Mouse (Mus musculus) midbrain, embryonic 14.5 days (tissue): ENCODE data around the gene Mrpl47. TPM values are rescaled to one million over a fixed set of nuclear protein-coding genes. Genes with fewer than 3 reads are reported as not detected.

ENCODE experiments used
- ATAC-seq: fragments of 200-750 bp; cut with Nextera tagmentation; 2 replicates; pipeline ENCODE4 v1.8.0; 2017; ENCODE audit warnings: moderate number of reproducible peaks, moderate library complexity; ENCODE audit not compliant: low FRiP score, low TSS enrichment
- DNase-seq: peaks from one replicate; pipeline ENCODE4 v3.0.0-alpha.2; 2015
- H3K27ac ChIP-seq: fragments of 300-500 bp; sonication (generic); replicated peaks from 2 replicates; pipeline ENCODE4 v1.5.1; 2014; ENCODE audit warnings: mild to moderate bottlenecking, low read depth, low read length, moderate library complexity
- H3K27me3 ChIP-seq: fragments of 300-500 bp; sonication (generic); 2 replicates; pipeline ENCODE4 v1.6.1; 2014; ENCODE audit warnings: low read length, control low read depth, mixed read lengths; ENCODE audit not compliant: control insufficient read depth, insufficient read depth
- H3K36me3 ChIP-seq: fragments of 300-500 bp; sonication (generic); 2 replicates; pipeline ENCODE4 v1.6.1; 2014; ENCODE audit warnings: low read length, control low read depth; ENCODE audit not compliant: control insufficient read depth, insufficient read depth
- H3K4me1 ChIP-seq: fragments of 300-500 bp; sonication (generic); 2 replicates; pipeline ENCODE4 v1.6.1; 2014; ENCODE audit warnings: mild to moderate bottlenecking, antibody characterized with exemption, low read length, control low read depth; ENCODE audit not compliant: control insufficient read depth, insufficient read depth
- H3K4me2 ChIP-seq: fragments of 300-500 bp; sonication (generic); 2 replicates; pipeline ENCODE4 v1.6.1; 2014; ENCODE audit warnings: mild to moderate bottlenecking, low read length, moderate library complexity
- H3K4me3 ChIP-seq: fragments of 300-500 bp; sonication (generic); replicated peaks from 2 replicates; pipeline ENCODE4 v1.5.1; 2014; ENCODE audit warnings: low read depth, low read length
- H3K9ac ChIP-seq: fragments of 300-500 bp; sonication (generic); replicated peaks from 2 replicates; pipeline ENCODE4 v1.6.1; 2014; ENCODE audit warnings: mild to moderate bottlenecking, low read length, moderate library complexity
- H3K9me3 ChIP-seq: fragments of 300-500 bp; sonication (generic); 2 replicates; pipeline ENCODE4 v1.6.1; 2016; ENCODE audit warnings: low read length, control low read depth, mixed read lengths; ENCODE audit not compliant: control insufficient read depth
- WGBS: fragments of 180-500 bp; shearing (Covaris S2); extraction: QIAGEN DNeasy Blood & Tissue Kit; methylation state at CpG from one replicate; pipeline ENCODE4 v1.1.7; 2014; 5-methylcytosine and 5-hydroxymethylcytosine counted together
- polyA plus RNA-seq: library from polyadenylated mRNA; unstranded; fragments of >200 nt; fragmentation: Nextera tagmentation; extraction: Ambion mirVana; gene quantifications from 2 replicates; pipeline ENCODE4 v1.2.1, GENCODE M21; 2014

Mrpl47 gene
- polyA plus RNA-seq, 1 experiment from 2014 or later: 39.0 TPM

DNA sequence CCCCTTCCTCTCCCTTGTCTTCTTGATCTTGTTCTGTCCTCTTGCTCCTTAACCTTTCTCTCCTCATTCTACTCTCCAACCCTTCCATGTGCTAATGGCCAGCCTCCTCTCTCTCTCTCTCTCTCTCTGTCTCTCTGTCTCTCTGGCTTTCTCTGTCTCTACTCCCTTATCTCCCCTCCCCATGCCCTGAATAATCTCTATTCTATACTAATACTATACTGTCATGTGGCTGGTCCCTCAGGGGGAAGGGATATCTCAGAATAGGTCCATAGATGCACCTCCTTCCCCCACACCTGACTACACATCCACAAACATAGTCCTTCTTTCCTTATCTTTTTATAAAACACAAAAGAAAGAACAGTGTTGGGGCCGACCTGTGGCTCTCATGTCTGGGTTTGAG is 50.9 kb downstream of the Mrpl47 start:
- Histone ChIP-seq H3K4me3 (no peak overlapping the region), H3K27ac (no peak overlapping the region), H3K27me3 (no peaks in the 10 kb centered on the region), H3K36me3 (no peaks in the 10 kb centered on the region), H3K4me2 (no peak overlapping the region), H3K4me1 (no peaks in the 10 kb centered on the region), H3K9ac (no peak overlapping the region), H3K9me3 (no peaks in the 10 kb centered on the region)
- ATAC-seq: no peak
- DNase-seq: no peak
- WGBS: 39% methylated on average over 1 of the region's 1 CpGs

DNA sequence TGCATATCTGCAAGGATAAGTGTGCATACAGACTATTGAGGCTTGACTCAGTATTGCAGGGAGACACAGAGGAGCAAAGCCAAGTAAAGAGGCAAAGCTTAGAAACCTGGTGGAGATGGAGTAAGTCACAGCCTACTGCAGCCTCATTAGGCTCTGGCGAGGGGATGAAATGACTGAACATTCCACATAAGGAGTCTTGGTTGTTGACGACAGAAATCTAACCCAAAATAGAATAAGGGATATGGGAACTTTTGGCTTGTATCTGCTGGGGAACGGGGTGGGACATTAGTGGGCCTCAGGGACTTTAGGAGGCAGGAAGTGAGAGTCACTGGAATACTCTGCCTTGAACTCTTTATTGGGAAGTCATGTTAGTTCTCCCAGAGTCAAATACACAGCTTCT is 52.8 kb downstream of the Mrpl47 start:
- Histone ChIP-seq H3K4me2 (no peak overlapping the region), H3K9ac (no peak overlapping the region), H3K4me1 (no peaks in the 10 kb centered on the region), H3K27me3 (no peaks in the 10 kb centered on the region), H3K4me3 (no peak overlapping the region), H3K27ac (no peak overlapping the region), H3K9me3 (no peaks in the 10 kb centered on the region), H3K36me3 (no peaks in the 10 kb centered on the region)
- DNase-seq (no peak), ATAC-seq (no peak)
- 83% methylated on average over 3 of the region's 3 CpGs for WGBS

DNA sequence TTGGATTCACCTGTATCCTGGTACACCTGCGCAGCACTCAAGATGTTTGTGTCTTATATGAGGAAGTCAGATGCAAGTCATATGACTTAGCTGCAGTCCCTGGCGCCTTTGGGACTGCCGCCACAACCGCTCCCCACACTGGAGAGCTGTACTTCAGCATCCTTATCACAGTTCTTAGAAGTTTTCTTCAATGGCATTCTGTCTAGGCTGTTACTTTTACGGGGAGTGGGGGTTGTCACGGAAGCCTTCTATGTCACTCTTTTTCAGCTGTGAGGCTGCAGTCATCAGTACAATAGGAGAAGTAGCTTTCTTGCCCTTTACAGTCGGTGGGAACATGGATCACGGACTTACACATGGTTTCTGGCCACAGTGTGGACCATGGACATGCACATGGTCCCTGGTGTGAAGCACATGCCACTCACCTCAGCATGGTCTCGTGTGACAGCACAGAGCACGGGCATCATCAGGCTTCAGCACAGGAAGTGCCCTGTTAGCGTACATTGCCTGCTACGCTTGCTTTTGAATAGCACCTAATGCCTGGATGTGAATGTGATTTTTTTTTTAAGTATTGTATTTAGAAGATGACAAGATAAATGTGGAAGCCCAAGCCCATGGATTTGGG is 54.4 kb downstream of the Mrpl47 start:
- Histone ChIP-seq H3K9me3 (no peaks in the 10 kb centered on the region), H3K9ac (no peak overlapping the region), H3K27me3 (no peaks in the 10 kb centered on the region), H3K27ac (no peak overlapping the region), H3K4me2 (no peak overlapping the region), H3K36me3 (no peaks in the 10 kb centered on the region), H3K4me1 (no peaks in the 10 kb centered on the region), H3K4me3 (no peak overlapping the region)
- DNase-seq (no peak), ATAC-seq (no peak)
- 84% methylated on average over 11 of the region's 12 CpGs for WGBS

DNA sequence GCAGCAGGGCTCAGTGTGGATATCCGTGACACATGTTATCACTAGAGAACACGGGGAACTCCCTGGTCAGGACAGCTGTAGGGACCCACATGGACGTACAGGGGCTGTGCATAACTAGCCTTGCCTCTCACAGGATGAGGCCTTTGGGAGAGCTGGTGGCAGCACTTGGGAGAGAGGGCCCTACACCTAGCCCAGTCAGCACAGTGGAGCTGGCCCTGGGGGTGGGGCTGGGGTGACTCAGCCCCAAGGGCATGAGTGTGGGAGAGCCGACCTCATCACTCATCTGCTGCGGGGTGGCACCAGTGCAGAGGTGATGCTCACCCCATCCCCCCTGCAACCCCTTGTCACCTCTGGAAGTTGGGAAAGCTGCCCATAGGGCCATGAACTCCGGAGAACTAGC is 61.0 kb downstream of the Mrpl47 start:
- H3K4me2 ChIP-seq: no peak overlapping the region
- no peaks in the 10 kb centered on the region for H3K27me3 ChIP-seq
- H3K4me3 ChIP-seq: no peak overlapping the region
- no peak overlapping the region for H3K9ac ChIP-seq
- no peaks in the 10 kb centered on the region for H3K4me1 ChIP-seq
- DNase-seq (no peak), ATAC-seq (peak; percentile 37; the same call in 1 of the 2 replicates)
- H3K36me3 ChIP-seq: no peaks in the 10 kb centered on the region
- WGBS: 85% methylated on average over 6 of the region's 6 CpGs
- no peak overlapping the region for H3K27ac ChIP-seq
- no peaks in the 10 kb centered on the region for H3K9me3 ChIP-seq

Other genes with a start within 250 kb of the Mrpl47 start
- gene Kcnmb3, start 245.4 kb downstream of the Mrpl47 start, polyA plus RNA-seq: 0.12 and 0.16 TPM in 2 replicates
- gene Zfp639, start 227.3 kb downstream of the Mrpl47 start, polyA plus RNA-seq: 43.4 and 46.2 TPM in 2 replicates
- 28.8 and 42.6 TPM in 2 replicates for gene Mfn1, start 208.1 kb downstream of the Mrpl47 start, polyA plus RNA-seq
- gene Gnb4, start 121.0 kb downstream of the Mrpl47 start, polyA plus RNA-seq: 75.8 and 81.7 TPM in 2 replicates
- gene Actl6a, start 31.3 kb downstream of the Mrpl47 start, polyA plus RNA-seq: 71.6 and 98.4 TPM in 2 replicates
- 336 and 363 TPM in 2 replicates for gene Ndufb5, start 615 bp downstream of the Mrpl47 start, polyA plus RNA-seq
- 11.0 and 12.3 TPM in 2 replicates for gene Usp13, start 79.9 kb upstream of the Mrpl47 start, polyA plus RNA-seq